Mouse (Mus musculus): ENCODE results near the gene 1700069L16Rik.

DNA sequence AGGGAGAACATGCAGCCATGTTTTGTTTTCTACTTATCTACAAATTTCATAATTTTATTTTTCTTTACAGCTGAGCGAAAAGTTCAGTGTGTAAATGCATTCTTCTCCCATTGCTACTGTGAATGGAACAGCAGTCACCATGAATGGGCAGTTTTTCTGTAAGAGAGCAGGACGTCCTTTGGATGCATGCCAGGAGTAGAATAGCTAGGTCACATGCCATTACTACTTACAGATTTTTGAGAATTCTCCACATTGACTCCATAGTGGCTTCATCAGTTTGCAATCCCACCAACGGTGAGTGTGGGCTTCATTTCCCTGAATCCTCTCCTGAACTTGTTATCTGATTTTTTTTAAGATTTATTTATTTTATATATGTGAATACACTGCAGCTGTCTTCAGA, 54.5 kb downstream of the 1700069L16Rik start:
- no peak for TF ChIP-seq GATA1 (IDR thresholded peaks at IDR 0.05; ENCODE audit: low read length)
- no peak for TF ChIP-seq TAL1 (IDR thresholded peaks at IDR 0.05; ENCODE audit: low read length)

Data from erythroblast, embryonic 14.5 days (primary cell).